Mouse (Mus musculus): Measurements from ENCODE around the gene Fam213b. TPM values are rescaled to one million over a fixed set of nuclear protein-coding genes. Genes with fewer than 3 reads are reported as not detected.

Fam213b gene
- polyA plus RNA-seq, 1 experiment from 2014 or later = 64.5 TPM

DNA sequence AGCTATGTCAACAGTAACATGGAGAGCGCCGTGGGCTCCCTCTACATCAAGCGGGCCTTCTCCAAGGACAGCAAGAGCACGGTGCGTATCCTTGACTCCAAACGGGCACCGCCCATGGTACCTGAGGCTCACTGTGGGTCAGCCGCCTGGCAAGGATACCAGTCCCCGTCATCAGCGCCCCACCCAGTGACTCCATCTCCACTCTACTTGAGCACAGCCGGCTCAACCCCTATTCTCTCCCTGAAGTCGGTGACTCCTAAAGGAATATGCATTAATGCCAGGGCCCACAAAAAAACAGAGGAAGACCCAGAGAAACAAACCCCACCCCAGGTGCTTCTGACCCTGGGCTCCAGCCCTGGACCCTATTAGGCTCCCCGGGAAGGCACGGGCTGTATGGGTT lies 8.0 kb downstream of the Fam213b start:
- Histone ChIP-seq H3K4me2 (ENCODE audit: low read length) (no peak overlapping the region), H3K27ac (ENCODE audit: low read length) (no peak overlapping the region), H3K36me3 (ENCODE audit: control insufficient read depth, insufficient read depth, low read length) (no peaks in the 10 kb centered on the region), H3K9ac (ENCODE audit: low read depth, low read length) (no peak overlapping the region), H3K4me1 (ENCODE audit: control insufficient read depth, insufficient read depth, low read length) (no peaks in the 10 kb centered on the region), H3K27me3 (ENCODE audit: control insufficient read depth, insufficient read depth, low read depth, low read length) (no peaks in the 10 kb centered on the region), H3K4me3 (ENCODE audit: low read depth, low read length) (no peak overlapping the region), H3K9me3 (replicated peaks; ENCODE audit: control insufficient read depth, low read length, poor library complexity, severe bottlenecking) (no peaks in the 10 kb centered on the region)
- 91% methylated on average over 14 of the region's 14 CpGs for WGBS
- no peak for ATAC-seq

DNA sequence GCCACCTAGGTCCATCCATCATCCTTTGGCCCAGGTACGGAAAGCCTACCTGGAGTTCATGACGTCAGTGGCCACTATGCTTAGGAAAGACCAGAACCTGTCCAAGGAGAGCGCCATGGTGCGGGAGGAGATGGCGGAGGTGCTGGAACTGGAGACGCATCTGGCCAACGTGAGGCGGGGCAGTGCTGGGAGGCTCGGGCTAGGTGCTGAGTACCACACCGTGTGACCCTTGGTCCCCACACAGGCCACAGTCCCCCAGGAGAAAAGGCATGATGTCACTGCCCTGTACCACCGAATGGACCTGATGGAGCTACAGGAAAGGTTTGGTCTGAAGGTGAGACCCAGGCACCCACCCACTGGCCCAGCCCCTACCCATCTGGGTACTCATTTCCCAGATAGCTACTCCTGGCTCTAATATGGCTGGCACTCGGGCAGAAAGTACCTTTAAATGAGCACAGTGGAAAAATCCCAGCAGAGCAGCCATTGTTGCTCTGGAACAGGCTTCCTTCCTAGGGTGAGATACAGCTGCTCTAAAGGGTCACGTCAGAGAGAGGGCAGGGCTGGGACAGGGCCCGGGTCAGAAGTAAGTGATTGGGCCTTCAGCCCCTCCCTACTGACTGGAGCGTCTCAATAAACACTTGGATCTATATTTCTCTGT lies 11.2 kb downstream of the Fam213b start:
- WGBS = 81% methylated on average over 15 of the region's 15 CpGs
- H3K9ac ChIP-seq (ENCODE audit: low read depth, low read length) = no peak overlapping the region
- H3K4me1 ChIP-seq (ENCODE audit: control insufficient read depth, insufficient read depth, low read length) = no peaks in the 10 kb centered on the region
- no peaks in the 10 kb centered on the region for H3K36me3 ChIP-seq (ENCODE audit: control insufficient read depth, insufficient read depth, low read length)
- no peak overlapping the region for H3K27ac ChIP-seq (ENCODE audit: low read length)
- no peaks in the 10 kb centered on the region for H3K27me3 ChIP-seq (ENCODE audit: control insufficient read depth, insufficient read depth, low read depth, low read length)
- H3K4me2 ChIP-seq (ENCODE audit: low read length) = no peak overlapping the region
- H3K9me3 ChIP-seq (replicated peaks; ENCODE audit: control insufficient read depth, low read length, poor library complexity, severe bottlenecking) = no peaks in the 10 kb centered on the region
- no peak for ATAC-seq
- H3K4me3 ChIP-seq (ENCODE audit: low read depth, low read length) = no peak overlapping the region

DNA sequence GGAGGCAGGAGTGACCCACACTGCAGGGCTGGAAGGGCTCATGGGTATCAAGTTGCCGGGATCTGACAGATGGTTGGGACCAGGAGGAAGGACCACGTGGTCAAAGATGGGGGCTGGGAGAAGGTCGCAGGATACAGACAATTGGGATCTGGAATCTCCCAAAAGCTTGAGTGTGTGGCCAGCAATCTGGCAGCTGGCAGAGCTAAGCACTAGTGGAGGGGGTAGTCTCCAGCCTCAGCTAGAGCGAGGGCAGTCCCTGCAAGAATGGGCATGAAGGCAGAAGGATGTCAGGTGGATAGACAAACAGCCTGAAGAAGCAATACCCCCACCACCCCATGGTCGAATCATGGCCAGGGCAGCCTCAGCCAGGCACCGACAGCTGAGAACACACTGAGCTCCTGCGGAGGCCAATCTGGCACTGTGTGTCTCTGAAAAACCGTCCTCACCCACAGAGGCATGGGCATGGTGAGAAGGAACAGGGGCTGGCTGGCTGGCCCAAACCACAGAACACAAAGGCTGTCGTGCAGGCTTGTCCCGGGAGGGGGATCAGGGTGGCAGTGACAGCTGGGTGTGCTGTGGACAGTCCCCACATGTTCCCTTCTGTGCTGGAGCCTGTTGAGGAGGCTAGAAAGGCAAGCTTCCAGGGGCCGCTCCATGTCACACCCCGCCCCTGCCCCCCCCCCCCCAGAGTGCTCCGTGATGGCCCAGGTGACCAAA lies 11.9 kb downstream of the Fam213b start:
- Histone ChIP-seq H3K27me3 (ENCODE audit: control insufficient read depth, insufficient read depth, low read depth, low read length) (no peaks in the 10 kb centered on the region), H3K9ac (ENCODE audit: low read depth, low read length) (no peak overlapping the region), H3K4me2 (ENCODE audit: low read length) (no peak overlapping the region), H3K27ac (ENCODE audit: low read length) (no peak overlapping the region), H3K4me3 (ENCODE audit: low read depth, low read length) (no peak overlapping the region), H3K4me1 (ENCODE audit: control insufficient read depth, insufficient read depth, low read length) (no peaks in the 10 kb centered on the region), H3K36me3 (ENCODE audit: control insufficient read depth, insufficient read depth, low read length) (no peaks in the 10 kb centered on the region), H3K9me3 (replicated peaks; ENCODE audit: control insufficient read depth, low read length, poor library complexity, severe bottlenecking) (no peaks in the 10 kb centered on the region)
- no peak for ATAC-seq
- 62% methylated on average over 13 of the region's 13 CpGs for WGBS

DNA sequence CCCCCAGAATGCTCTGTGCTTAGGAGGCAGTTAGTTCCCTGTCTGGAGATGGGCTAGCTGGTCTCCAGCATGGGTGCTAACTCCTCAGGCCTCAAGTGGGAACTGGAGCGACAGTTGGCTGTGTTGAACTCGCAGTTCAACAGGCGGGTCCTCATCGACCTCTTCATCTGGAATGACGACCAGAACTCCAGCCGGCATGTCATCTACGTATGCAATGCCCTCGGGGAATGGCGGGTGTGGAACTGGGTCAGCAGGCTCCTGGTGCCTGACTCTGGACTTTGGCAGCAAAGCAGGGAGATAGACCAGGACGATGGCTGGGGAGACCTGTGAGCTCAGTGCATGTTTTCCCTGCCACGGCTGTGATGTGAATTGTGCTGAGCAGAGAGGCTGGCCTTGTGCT lies 13.5 kb downstream of the Fam213b start:
- Histone ChIP-seq H3K4me2 (ENCODE audit: low read length) (no peak overlapping the region), H3K27ac (ENCODE audit: low read length) (no peak overlapping the region), H3K27me3 (ENCODE audit: control insufficient read depth, insufficient read depth, low read depth, low read length) (no peaks in the 10 kb centered on the region), H3K9ac (ENCODE audit: low read depth, low read length) (no peak overlapping the region), H3K36me3 (ENCODE audit: control insufficient read depth, insufficient read depth, low read length) (no peaks in the 10 kb centered on the region), H3K9me3 (replicated peaks; ENCODE audit: control insufficient read depth, low read length, poor library complexity, severe bottlenecking) (no peaks in the 10 kb centered on the region), H3K4me1 (ENCODE audit: control insufficient read depth, insufficient read depth, low read length) (no peaks in the 10 kb centered on the region), H3K4me3 (ENCODE audit: low read depth, low read length) (no peak overlapping the region)
- no peak for ATAC-seq
- WGBS = 77% methylated on average over 11 of the region's 11 CpGs

DNA sequence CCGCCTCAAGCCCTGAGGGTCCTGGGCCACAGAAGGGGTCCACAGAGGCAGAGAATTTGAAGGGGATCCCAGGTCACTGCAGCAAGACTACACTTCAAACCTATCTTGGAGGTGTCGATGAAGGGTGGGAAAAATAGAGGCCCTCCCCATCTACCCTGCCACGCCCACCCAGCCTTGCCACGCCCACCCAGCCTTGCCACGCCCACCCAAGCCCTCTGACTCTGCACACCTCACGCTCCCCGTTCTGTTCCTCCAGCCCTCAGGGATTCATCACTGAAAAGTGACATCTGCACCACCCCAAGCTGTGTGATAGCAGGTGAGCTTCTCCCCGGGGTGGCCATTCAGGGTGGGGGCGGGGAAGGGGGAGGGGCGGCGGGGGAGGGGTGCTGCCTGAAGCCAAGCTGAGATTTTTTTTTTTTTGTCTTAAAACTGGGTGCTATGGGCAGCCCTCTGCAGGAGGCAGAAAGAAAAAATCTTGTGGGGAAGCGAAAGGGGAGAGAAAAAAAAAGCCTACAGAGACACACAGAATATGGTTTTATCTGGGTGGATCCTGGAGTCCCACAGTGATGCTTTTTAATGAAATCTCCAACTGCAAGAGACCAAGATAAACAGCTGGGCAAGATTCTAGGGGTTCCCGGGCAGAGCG lies 16.8 kb downstream of the Fam213b start:
- H3K27ac ChIP-seq (ENCODE audit: low read length) = no peak overlapping the region
- no peak overlapping the region for H3K4me3 ChIP-seq (ENCODE audit: low read depth, low read length)
- peaks cover 6% of the 10 kb centered on the region for H3K4me1 ChIP-seq (ENCODE audit: control insufficient read depth, insufficient read depth, low read length)
- no peaks in the 10 kb centered on the region for H3K9me3 ChIP-seq (replicated peaks; ENCODE audit: control insufficient read depth, low read length, poor library complexity, severe bottlenecking)
- WGBS = 31% methylated on average over 13 of the region's 14 CpGs
- no peak overlapping the region for H3K4me2 ChIP-seq (ENCODE audit: low read length)
- no peaks in the 10 kb centered on the region for H3K36me3 ChIP-seq (ENCODE audit: control insufficient read depth, insufficient read depth, low read length)
- H3K27me3 ChIP-seq (ENCODE audit: control insufficient read depth, insufficient read depth, low read depth, low read length) = no peaks in the 10 kb centered on the region
- no peak for ATAC-seq
- H3K9ac ChIP-seq (ENCODE audit: low read depth, low read length) = no peak overlapping the region

DNA sequence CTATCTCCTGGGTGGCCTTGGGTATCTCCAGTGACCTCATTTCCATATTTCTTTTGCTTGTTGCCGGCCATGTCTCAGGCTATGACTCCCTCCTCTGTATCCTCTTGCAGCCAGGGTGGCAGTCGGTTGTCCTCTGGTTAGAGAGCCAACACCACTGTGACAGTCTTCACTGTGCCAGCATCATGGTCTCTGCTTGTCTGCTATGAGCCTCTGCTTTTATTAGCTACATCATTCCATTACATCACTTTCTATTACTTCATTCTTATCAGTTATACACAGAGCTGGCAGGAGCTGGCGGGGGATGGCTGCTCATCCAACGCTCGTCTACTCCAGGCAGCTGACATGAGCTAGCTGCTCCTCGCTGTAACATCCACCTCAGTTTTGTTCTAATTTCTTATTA lies 18.2 kb downstream of the Fam213b start:
- Histone ChIP-seq H3K36me3 (ENCODE audit: control insufficient read depth, insufficient read depth, low read length) (no peaks in the 10 kb centered on the region), H3K9ac (ENCODE audit: low read depth, low read length) (no peak overlapping the region), H3K4me1 (ENCODE audit: control insufficient read depth, insufficient read depth, low read length) (peaks cover 6% of the 10 kb centered on the region), H3K4me3 (ENCODE audit: low read depth, low read length) (no peak overlapping the region), H3K9me3 (replicated peaks; ENCODE audit: control insufficient read depth, low read length, poor library complexity, severe bottlenecking) (no peaks in the 10 kb centered on the region), H3K27me3 (ENCODE audit: control insufficient read depth, insufficient read depth, low read depth, low read length) (peaks cover 3% of the 10 kb centered on the region), H3K4me2 (ENCODE audit: low read length) (no peak overlapping the region), H3K27ac (ENCODE audit: low read length) (no peak overlapping the region)
- no peak for ATAC-seq
- WGBS = 86% methylated on average over 6 of the region's 6 CpGs

DNA sequence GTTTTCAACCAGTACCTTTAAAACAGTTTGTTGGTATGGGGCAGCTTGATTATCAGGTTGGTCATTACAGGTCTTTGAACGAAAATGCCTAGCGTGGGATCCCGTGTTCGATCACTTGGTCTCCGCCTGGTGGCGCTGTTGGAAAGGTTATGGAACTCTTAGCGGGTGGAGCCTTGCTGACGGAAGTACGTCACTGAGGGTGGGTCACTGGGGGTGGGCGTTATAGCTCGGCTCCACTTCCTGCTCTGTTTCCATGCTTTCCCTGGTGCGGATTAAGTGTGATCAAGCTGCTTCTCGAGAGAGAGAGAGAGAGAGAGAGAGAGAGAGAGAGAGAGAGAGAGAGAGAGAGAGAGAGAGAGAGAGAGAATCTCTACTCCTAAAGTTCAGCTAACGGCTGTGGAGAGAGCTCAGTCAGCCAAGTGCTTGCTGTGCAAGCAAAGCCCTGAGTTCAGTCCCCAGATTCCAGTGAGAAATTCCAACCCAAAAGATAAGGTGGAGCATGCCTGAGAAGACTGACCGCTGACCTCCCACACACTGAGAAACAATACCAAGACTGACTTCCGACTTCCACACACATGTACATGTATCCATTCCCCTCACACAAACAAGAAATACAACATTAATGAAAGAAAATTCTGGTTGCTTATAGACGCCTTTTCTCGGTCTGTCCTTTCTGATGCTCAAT lies 20.9 kb downstream of the Fam213b start:
- Histone ChIP-seq H3K27me3 (ENCODE audit: control insufficient read depth, insufficient read depth, low read depth, low read length) (peaks cover 3% of the 10 kb centered on the region), H3K4me2 (ENCODE audit: low read length) (peak overlapping the region; percentile 62), H3K27ac (ENCODE audit: low read length) (peak overlapping the region; percentile 69), H3K9me3 (replicated peaks; ENCODE audit: control insufficient read depth, low read length, poor library complexity, severe bottlenecking) (no peaks in the 10 kb centered on the region), H3K4me3 (ENCODE audit: low read depth, low read length) (peak overlapping the region; percentile 33), H3K36me3 (ENCODE audit: control insufficient read depth, insufficient read depth, low read length) (no peaks in the 10 kb centered on the region), H3K4me1 (ENCODE audit: control insufficient read depth, insufficient read depth, low read length) (peaks cover 6% of the 10 kb centered on the region), H3K9ac (ENCODE audit: low read depth, low read length) (peak overlapping the region; percentile 49)
- WGBS = 11% methylated on average over 18 of the region's 18 CpGs
- peak; percentile 96 for ATAC-seq

DNA sequence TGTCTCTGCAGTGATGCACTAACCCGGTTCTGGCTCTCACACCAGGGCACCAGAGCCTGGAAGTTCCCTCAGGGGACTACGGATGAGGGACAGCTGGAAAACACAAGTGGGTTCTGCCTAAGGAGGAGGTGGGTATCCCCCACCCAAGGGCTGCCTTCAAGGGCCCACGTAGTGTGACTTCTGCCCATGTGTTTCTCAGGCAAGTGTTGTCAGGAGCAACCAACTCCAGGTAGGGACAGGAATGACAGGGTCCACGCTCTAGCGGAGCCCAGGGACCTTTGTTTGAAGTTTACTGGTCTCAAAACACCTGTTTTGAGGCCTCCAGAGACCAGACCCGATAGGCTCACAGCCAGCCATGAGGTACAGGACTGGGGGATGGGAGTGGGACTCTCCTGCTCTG lies 25.7 kb downstream of the Fam213b start:
- Histone ChIP-seq H3K27me3 (ENCODE audit: control insufficient read depth, insufficient read depth, low read depth, low read length) (peaks cover 3% of the 10 kb centered on the region), H3K36me3 (ENCODE audit: control insufficient read depth, insufficient read depth, low read length) (no peaks in the 10 kb centered on the region), H3K9ac (ENCODE audit: low read depth, low read length) (no peak overlapping the region), H3K9me3 (replicated peaks; ENCODE audit: control insufficient read depth, low read length, poor library complexity, severe bottlenecking) (no peaks in the 10 kb centered on the region), H3K27ac (ENCODE audit: low read length) (no peak overlapping the region), H3K4me1 (ENCODE audit: control insufficient read depth, insufficient read depth, low read length) (peaks cover under 1% of the 10 kb centered on the region), H3K4me2 (ENCODE audit: low read length) (no peak overlapping the region), H3K4me3 (ENCODE audit: low read depth, low read length) (no peak overlapping the region)
- 78% methylated on average over 6 of the region's 6 CpGs for WGBS
- no peak for ATAC-seq

Data from midbrain, embryonic 16.5 days (tissue).